Mouse (Mus musculus) NIH3T3 (cell line): ENCODE data around the gene Cenps.

ENCODE experiments used
- DNase-seq: peaks from one replicate; pipeline ENCODE4 v3.0.0-alpha.2; 2012; ENCODE audit warnings: low read depth

The Cenps gene

GRCm38 (mm10) chr4:149157415-149157973 is 20.1 kb upstream of the Cenps start:
- no peak for DNase-seq

GRCm38 (mm10) chr4:149155711-149156110 is 18.3 kb upstream of the Cenps start:
- DNase-seq, result no peak

- DNase-seq, result no peak
Observed at GRCm38 (mm10) chr4:149154859-149155258, 17.4 kb upstream of the Cenps start.

- DNase-seq, result no peak
Observed at GRCm38 (mm10) chr4:149150721-149151120, 13.3 kb upstream of the Cenps start.

GRCm38 (mm10) chr4:149150256-149150655 is 12.8 kb upstream of the Cenps start:
- DNase-seq, result no peak

- DNase-seq, result no peak
Observed at GRCm38 (mm10) chr4:149149611-149150010, 12.2 kb upstream of the Cenps start.

- DNase-seq, result no peak
Observed at GRCm38 (mm10) chr4:149149196-149149595, 11.8 kb upstream of the Cenps start.

- no peak for DNase-seq
Observed at GRCm38 (mm10) chr4:149148084-149148483, 10.7 kb upstream of the Cenps start.

- no peak for DNase-seq
Observed at GRCm38 (mm10) chr4:149147528-149147927, 10.1 kb upstream of the Cenps start.

- no peak for DNase-seq
Observed at GRCm38 (mm10) chr4:149145151-149145550, 7.7 kb upstream of the Cenps start.

GRCm38 (mm10) chr4:149144459-149144858 is 7.0 kb upstream of the Cenps start:
- DNase-seq, result peak; percentile 88

- no peak for DNase-seq
Observed at GRCm38 (mm10) chr4:149143594-149143993, 6.2 kb upstream of the Cenps start.

GRCm38 (mm10) chr4:149138515-149138914 is 1.1 kb upstream of the Cenps start:
- no peak for DNase-seq

GRCm38 (mm10) chr4:149136116-149136850 is 1.1 kb downstream of the Cenps start:
- peak; percentile 65 for DNase-seq

GRCm38 (mm10) chr4:149133395-149133794 is 4.0 kb downstream of the Cenps start:
- DNase-seq, result no peak

GRCm38 (mm10) chr4:149131789-149132565 is 5.5 kb downstream of the Cenps start:
- DNase-seq, result no peak

- DNase-seq, result no peak
Observed at GRCm38 (mm10) chr4:149131021-149131752, 6.2 kb downstream of the Cenps start.

GRCm38 (mm10) chr4:149128467-149128866 is 9.0 kb downstream of the Cenps start:
- no peak for DNase-seq

- no peak for DNase-seq
Observed at GRCm38 (mm10) chr4:149126663-149127062, 10.8 kb downstream of the Cenps start, which contains the start of gene Cort. TSS of gene Cort (minus strand) at chr4:149126763.

- no peak for DNase-seq
Observed at GRCm38 (mm10) chr4:149126115-149126509, 11.3 kb downstream of the Cenps start.

- DNase-seq, result no peak
Observed at GRCm38 (mm10) chr4:149125341-149126114, 11.9 kb downstream of the Cenps start.
